Mouse (Mus musculus) retina, embryonic 14.5 days (tissue): ENCODE results near the gene Nap1l4.

Source experiments
- DNase-seq: peaks from one replicate; pipeline ENCODE4 v3.0.0-alpha.2; 2015; ENCODE audit warnings: low spot score

Gene Nap1l4

DNA sequence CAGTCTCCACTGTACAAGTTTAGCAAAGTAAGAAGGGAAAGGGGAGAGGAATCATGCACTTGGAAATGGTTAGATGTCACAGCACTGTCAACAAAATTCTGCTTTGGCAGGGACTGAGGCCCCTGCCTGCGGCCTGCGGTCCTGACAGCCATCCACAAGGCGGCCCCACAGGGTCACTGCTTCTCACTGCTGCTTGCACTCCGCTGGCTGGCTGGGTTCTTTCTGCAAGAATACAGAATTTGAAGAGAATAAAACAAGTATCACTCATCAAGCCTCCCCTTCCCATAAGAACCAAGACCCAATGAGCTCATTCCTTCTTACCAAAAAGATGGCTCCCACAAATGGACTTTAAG is 34.5 kb downstream of the Nap1l4 start:
- no peak for DNase-seq

DNA sequence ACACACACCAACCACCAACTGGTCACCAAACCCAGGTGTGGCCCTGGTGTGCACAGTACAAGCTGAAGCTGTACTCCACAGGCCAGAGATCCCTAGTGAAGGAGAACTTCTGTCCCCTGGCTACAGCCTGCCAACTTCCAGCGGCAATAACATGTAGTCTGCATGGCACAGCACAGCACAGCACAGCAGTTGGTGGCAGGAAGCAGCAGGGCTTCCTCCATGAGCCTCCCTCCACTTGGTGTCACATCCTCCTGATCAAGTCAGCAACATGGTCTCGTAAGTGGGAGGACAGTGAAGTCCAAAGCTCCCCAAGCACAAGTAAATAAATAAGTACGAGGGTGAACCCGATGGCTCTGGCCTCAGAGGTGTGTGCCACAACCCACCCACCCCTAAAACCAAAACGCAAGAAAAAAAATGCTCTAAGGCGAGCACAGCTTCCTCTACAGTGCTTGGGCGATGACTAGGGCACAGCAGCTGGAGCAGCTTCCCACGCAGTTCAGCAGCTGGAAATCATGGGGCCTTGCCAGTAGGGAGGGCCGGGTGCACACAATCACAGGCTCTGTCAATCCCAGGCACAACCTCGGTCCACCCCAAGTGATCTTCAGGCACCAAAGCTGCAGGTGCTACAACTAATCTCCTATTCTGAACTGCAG is 35.0 kb downstream of the Nap1l4 start:
- DNase-seq, result no peak

- DNase-seq, result no peak
These were observed 37.6 kb downstream of the Nap1l4 start for GRCm38 (mm10) chr7:143511335-143511712.

- DNase-seq, result no peak
These were observed 38.1 kb downstream of the Nap1l4 start for GRCm38 (mm10) chr7:143510593-143511334.

DNA sequence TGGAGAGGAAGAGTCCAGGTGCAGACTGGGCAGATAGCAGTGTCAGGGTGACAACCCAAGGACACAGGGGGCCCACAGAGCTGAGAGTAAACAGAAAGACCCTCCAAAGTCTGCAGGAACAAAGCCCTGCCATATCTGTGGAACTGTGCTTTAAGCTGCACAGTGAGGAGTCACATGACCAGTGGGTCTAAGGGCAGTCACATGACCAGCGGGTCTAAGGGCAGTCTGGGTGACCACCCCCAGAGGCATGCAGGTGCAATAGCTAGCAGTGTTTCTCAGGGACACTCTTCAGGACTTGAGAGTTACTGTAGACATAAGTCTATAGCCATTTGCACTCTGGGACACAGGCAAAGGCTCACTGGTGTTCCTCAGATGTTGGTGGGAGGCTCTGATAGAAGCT is 39.3 kb downstream of the Nap1l4 start:
- no peak for DNase-seq

DNA sequence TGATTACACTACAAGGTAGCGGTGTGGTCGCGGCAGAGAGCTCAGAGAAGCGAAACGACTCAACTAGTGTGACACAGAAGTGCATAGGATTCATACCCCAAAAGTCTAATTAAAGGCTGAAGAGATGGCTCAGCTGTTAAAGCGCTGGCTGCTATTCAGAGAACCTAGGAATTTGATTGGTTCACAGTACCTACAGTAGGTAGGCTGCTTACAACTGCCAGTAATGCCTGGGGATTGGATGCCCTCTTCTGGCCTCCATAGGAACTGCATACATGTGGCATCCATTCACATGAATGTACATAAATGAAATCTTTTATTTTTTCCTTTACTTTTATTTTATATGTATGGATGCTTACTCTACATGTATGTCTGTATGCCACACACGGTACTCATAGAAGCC is 42.2 kb downstream of the Nap1l4 start:
- peak; percentile 70 for DNase-seq

GRCm38 (mm10) chr7:143506271-143506670 is 42.6 kb downstream of the Nap1l4 start:
- no peak for DNase-seq

GRCm38 (mm10) chr7:143505823-143506222 is 43.1 kb downstream of the Nap1l4 start:
- DNase-seq, result peak; percentile 78

DNA sequence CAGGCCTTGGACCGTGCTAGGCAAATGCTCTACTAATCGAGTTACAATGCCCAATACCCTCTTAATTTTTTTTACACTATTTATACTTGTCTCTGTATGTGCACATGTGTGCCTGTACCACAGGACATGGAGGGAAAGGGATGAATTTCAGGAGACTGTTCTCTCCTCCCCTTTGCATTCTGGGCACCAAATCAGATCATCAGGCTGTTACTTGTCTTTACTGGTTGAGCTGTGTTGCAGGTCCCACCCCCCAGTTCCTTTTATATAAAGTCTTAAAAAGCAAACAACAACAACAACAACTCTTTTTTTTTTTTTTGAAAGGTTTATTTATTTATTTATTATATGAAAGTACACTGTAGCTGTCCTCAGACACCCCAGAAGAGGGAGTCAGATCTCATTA is 43.5 kb downstream of the Nap1l4 start:
- DNase-seq, result no peak

- no peak for DNase-seq
These were observed 45.0 kb downstream of the Nap1l4 start for GRCm38 (mm10) chr7:143503926-143504325.

- no peak for DNase-seq
These were observed 46.3 kb downstream of the Nap1l4 start, which contains the start of gene Phlda2 for GRCm38 (mm10) chr7:143502418-143503200. Phlda2 (minus strand) TSS chr7:143503150.

GRCm38 (mm10) chr7:143501643-143502417 is 47.1 kb downstream of the Nap1l4 start:
- peak; percentile 53 for DNase-seq

DNA sequence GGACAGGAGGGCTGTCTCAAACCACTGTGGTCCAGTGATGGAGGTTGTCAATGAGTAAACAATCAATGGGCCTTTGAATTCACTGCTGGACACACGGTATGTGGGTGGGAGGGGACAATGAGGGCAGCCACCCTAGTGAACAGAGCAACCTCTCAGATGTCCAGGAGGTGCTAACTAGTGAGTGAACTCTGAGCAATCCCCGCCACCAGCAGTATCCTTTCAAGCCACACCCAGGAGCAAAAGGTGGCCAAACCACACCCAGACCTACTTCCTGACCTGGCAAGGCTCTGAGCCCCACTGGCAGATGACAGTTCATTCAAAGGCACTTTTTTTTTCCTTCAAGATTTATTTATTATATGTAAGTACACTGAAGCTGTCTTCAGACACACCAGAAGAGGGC is 48.0 kb downstream of the Nap1l4 start:
- DNase-seq, result no peak

DNA sequence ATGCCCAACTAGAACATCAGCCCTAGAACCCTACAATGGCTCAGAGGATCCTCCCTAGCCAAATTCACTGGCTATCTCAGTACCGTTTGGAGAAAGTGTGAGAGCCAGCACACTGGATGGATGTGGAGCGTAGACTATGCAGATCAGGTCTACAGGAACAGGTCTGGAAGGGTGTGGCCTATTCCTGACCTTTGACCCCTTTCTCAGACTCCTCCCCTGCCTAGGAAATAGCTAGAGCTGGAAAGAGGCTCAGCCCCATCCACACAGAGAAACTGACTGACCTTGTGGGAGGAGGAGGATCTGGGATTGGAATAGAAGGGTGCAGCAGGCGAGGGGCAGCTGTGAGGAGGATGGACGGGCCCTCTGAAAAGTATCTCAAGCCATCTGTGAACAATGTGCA is 50.3 kb downstream of the Nap1l4 start:
- DNase-seq, result no peak

DNA sequence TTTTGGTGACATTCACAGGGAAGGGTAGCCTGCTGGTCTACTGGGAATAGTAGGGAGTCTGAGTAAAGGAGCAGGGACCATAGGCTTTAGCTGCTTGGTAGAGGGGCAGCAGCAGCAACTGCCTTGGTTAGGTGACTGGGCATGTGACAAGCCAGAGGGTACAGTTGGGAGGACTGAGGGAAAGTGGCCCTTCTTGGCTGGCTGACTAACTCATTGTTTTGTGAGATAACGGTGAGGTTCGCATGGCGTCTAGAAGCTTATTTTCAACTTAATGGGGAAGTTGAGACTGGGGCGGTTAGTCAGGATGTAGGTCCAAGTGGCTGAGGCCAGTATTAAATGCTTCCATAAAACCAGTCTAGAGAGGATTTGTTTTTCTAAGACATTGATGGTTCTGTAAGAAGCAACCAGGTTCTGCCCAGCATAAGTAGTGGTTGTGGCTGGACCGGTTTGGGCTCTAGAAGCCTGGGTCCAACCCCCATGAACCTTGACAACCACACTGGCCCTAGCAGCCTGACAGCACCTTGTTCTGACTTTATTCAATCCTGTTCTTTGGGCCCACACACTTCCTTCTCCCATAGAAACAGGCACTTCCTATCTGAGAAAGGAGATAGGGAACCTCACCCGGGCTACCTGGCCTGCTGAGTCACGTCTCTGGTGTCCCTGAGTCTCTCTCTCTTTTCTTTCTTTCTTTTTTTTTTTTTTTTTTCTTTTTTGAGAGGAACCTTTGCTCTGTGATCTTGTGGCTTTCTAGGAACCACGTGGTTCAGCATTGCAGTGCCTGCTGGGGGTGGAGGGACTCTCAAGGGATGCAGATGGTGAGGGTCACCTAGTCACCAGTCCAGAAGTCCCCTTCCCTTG is 53.6 kb downstream of the Nap1l4 start:
- DNase-seq, result no peak

- no peak for DNase-seq
These were observed 55.2 kb downstream of the Nap1l4 start for GRCm38 (mm10) chr7:143493616-143494126.

DNA sequence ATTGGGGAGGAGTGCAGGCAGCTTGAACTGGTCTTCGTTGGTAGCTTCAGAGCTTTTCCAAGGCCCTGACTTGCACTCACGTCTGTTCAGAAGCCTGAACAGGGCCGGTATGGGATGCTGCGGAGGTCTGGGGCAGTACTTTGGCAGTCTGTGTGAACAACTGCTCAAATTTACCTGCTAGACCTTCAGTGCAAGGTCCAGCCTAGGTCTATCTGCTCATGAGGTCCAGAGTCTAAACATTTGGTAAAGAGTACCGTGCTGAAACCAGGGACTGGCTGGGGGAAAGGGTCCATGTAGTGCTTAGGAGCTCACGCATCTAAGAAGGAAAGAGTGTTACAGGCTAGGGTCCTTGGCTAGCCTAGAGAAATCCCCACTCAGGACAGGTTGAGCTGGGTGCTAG is 59.2 kb downstream of the Nap1l4 start:
- no peak for DNase-seq

DNA sequence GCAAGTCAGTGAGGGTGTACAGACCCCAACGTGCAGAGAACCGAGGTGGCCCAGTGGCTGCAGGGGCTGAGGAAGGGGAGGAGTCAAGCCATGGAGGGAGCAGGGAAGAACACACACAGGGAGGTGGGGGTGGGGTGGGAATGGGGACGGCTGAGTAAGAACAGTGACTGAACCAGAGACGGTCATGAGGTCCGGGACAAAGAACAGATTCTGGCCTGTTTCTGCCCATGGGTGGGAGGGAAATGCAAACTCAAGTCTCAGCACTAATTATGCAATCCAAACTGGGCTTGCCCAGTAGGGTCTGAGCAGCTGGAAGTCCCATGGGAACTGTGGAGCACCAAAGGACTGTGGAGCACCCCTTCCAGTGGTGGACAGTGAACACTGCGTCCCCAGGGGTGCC is 66.4 kb downstream of the Nap1l4 start:
- no peak for DNase-seq

GRCm38 (mm10) chr7:143481806-143482387 is 67.0 kb downstream of the Nap1l4 start:
- DNase-seq, result no peak

- DNase-seq, result peak; percentile 73
These were observed 68.4 kb downstream of the Nap1l4 start for GRCm38 (mm10) chr7:143480498-143480897.

- DNase-seq, result no peak
These were observed 71.1 kb downstream of the Nap1l4 start for GRCm38 (mm10) chr7:143477800-143478199.
